ENCODE assay signal across 9 mouse cellular contexts in genomic region chr3:31166365-31166871, GRCm38 (mm10). TPM values are rescaled to one million over a fixed set of nuclear protein-coding genes. Genes with fewer than 3 reads are reported as not detected.
A peak's percentile ranks its signal among the peaks of the same experiment; 100 is the strongest.
DNase-seq lines count a peak whose midpoint lies in the region; ATAC-seq and TF ChIP-seq lines count a peak whose summit lies in the region.
"Had no signal": no experiment of that assay in that cellular context is flagged by ENCODE, and none has a peak within 500 bp of the region (broad histone marks: within the 10 kb centered on the region; RNA-seq: fewer than 3 reads in every experiment).

No protein-coding gene starts in this region.

- no peak overlapping the region for H3K27ac ChIP-seq in forebrain, postnatal 0 days (ENCODE audit: low read depth, low read length)
- H3K27ac ChIP-seq in limb, embryonic 14.5 days (replicated peaks; ENCODE audit: low read depth, low read length), result no peak overlapping the region
- H3K27ac ChIP-seq: liver, embryonic 14.5 days had no signal

- no peaks in the 10 kb centered on the region for H3K4me1 ChIP-seq in forebrain, postnatal 0 days (ENCODE audit: insufficient read depth)
- no peaks in the 10 kb centered on the region; the same call in 1 of the 2 replicates for H3K4me1 ChIP-seq in limb, embryonic 14.5 days (ENCODE audit: control insufficient read depth, insufficient read depth, low read length)

- no peak overlapping the region for H3K9ac ChIP-seq in forebrain, postnatal 0 days
- no peak overlapping the region for H3K9ac ChIP-seq in limb, embryonic 14.5 days (ENCODE audit: low read depth, low read length, severe bottlenecking)
- H3K9ac ChIP-seq: liver, embryonic 14.5 days had no signal

- no peak overlapping the region for H3K4me3 ChIP-seq in forebrain, postnatal 0 days (ENCODE audit: low read depth, low read length)
- no peak overlapping the region for H3K4me3 ChIP-seq in limb, embryonic 14.5 days (replicated peaks; ENCODE audit: low read length)

- no peak for TF ChIP-seq POLR2A in brain, embryonic 14.5 days (IDR thresholded peaks at IDR 0.05; ENCODE audit: borderline replicate concordance, extremely low read depth, insufficient read depth, insufficient read length, poor library complexity, severe bottlenecking)
- TF ChIP-seq POLR2A in limb, embryonic 14.5 days (IDR thresholded peaks at IDR 0.05; ENCODE audit: borderline replicate concordance, extremely low read depth, insufficient read depth, insufficient read length), result no peak

- 13% methylated on average over 12 of the region's 12 CpGs for WGBS in forebrain, postnatal 0 days
- WGBS in limb, embryonic 14.5 days, result 56% methylated on average over 12 of the region's 12 CpGs

- no peaks in the 10 kb centered on the region for H3K9me3 ChIP-seq in forebrain, postnatal 0 days (ENCODE audit: low read length)
- no peaks in the 10 kb centered on the region for H3K9me3 ChIP-seq in limb, embryonic 14.5 days (ENCODE audit: control insufficient read depth, low read length)

- no peaks in the 10 kb centered on the region for H3K27me3 ChIP-seq in forebrain, postnatal 0 days (ENCODE audit: insufficient read depth, low read length)
- no peaks in the 10 kb centered on the region for H3K27me3 ChIP-seq in limb, embryonic 14.5 days (ENCODE audit: control insufficient read depth, insufficient read depth, low read length)

- 0 out of 2 replicates have a peak overlapping the region, but pooled peaks have one; percentile 6 for H3K4me2 ChIP-seq in forebrain, postnatal 0 days (ENCODE audit: low read depth)
- H3K4me2 ChIP-seq in limb, embryonic 14.5 days (replicated peaks; ENCODE audit: low read depth, low read length, severe bottlenecking), result no peak overlapping the region

- no peak for TF ChIP-seq CTCF in brain, embryonic 14.5 days (IDR thresholded peaks at IDR 0.05; ENCODE audit: borderline replicate concordance, extremely low read depth, insufficient read depth, insufficient read length)
- TF ChIP-seq CTCF in forebrain, postnatal 0 days (IDR thresholded peaks at IDR 0.05; ENCODE audit: low read depth), result no peak

- no peaks in the 10 kb centered on the region for H3K36me3 ChIP-seq in forebrain, postnatal 0 days (ENCODE audit: insufficient read depth)
- H3K36me3 ChIP-seq in limb, embryonic 14.5 days (ENCODE audit: control insufficient read depth, insufficient read depth, low read length), result no peaks in the 10 kb centered on the region

- peak; percentile 89 for ATAC-seq in forebrain, postnatal 0 days
- 0 out of 2 replicates have a peak, but pooled peaks have one; percentile 30 for ATAC-seq in limb, embryonic 14.5 days (ENCODE audit: low FRiP score, low read depth)
- no peak for ATAC-seq in erythroblast, adult 5-6 weeks (replicated peaks; ENCODE audit: low FRiP score, poor library complexity, severe bottlenecking)

- DNase-seq in heart, postnatal 4 days, result peak; percentile 36
- no peak for DNase-seq in heart, adult 9 months (ENCODE audit: low spot score in 2 of 2)
- DNase-seq in brain, embryonic 14.5 days (ENCODE audit: low read depth), result peak; percentile 58
- DNase-seq in forebrain, postnatal 0 days, result peak; percentile 25
- DNase-seq in limb, embryonic 14.5 days (ENCODE audit: low spot score), result peak; percentile 29
- DNase-seq in T-cell, adult 2 months (ENCODE audit: low spot score), result no peak
- no peak for DNase-seq in adrenal gland, postnatal 4 days (ENCODE audit: low spot score in 2 of 2)

RNA-seq across cellular contexts. Expression of gene Cldn11, which starts 16.7 kb away (rescaled TPM):
- 1 to 10 TPM; 3.2 to 3.7 TPM for total RNA-seq in heart, postnatal 4 days (2021)
- 30.6 and 31.3 TPM in 2 replicates for polyA plus RNA-seq in brain, embryonic 14.5 days (2012; rRNA removed)
- 29.0 and 51.6 TPM in 2 replicates for total RNA-seq in forebrain, postnatal 0 days (2014; rRNA removed)
- 44.2 and 60.9 TPM in 2 replicates for polyA plus RNA-seq in forebrain, postnatal 0 days (2015; fragmentation: Nextera tagmentation; extraction: Ambion mirVana)
- 9.2 and 14.0 TPM in 2 replicates for polyA plus RNA-seq in limb, embryonic 14.5 days (2012; rRNA removed)
- polyA plus RNA-seq in limb, embryonic 14.5 days (2014; fragmentation: Nextera tagmentation; extraction: Ambion mirVana), result 10.7 and 13.8 TPM in 2 replicates
- total RNA-seq in erythroblast, adult 5-6 weeks (2015; ENCODE audit: low replicate concordance), result not detected in 2 replicates
- total RNA-seq in erythroblast, adult 5-6 weeks (2017; ENCODE audit: low replicate concordance), result not detected in 2 replicates
- 10 to 100 TPM; 24.3 to 27.6 TPM for total RNA-seq in adrenal gland, postnatal 4 days (2021)

Comparison
In these comparisons a context has a peak if more than half of its experiments do, and no peak if none do; other contexts are left out.
1. DNase-seq: peak in heart, postnatal 4 days (single experiment), brain, embryonic 14.5 days (single experiment), forebrain, postnatal 0 days (single experiment) and limb, embryonic 14.5 days (single experiment); none in heart, adult 9 months (0 of 2), T-cell, adult 2 months (single experiment) and adrenal gland, postnatal 4 days (0 of 2).